Mouse (Mus musculus): ENCODE results near the gene Plcg1. TPM values are rescaled to one million over a fixed set of nuclear protein-coding genes. Genes with fewer than 3 reads are reported as not detected.

Gene Plcg1
- polyA plus RNA-seq, 1 experiment from 2014 or later: 10.9 TPM

GRCm38 (mm10) chr2:160771325-160772276 lies 40.5 kb downstream of the Plcg1 start:
- no peaks in the 10 kb centered on the region for H3K27me3 ChIP-seq (replicated peaks; ENCODE audit: control insufficient read depth, insufficient read depth, low read length)
- no peak overlapping the region for H3K4me3 ChIP-seq (ENCODE audit: low read depth, low read length)
- no peak overlapping the region for H3K9ac ChIP-seq (ENCODE audit: low read depth, low read length)
- no peaks in the 10 kb centered on the region; the same call in 1 of the 2 replicates for H3K36me3 ChIP-seq (ENCODE audit: control insufficient read depth, insufficient read depth)
- TF ChIP-seq CTCF (IDR thresholded peaks at IDR 0.05; ENCODE audit: low read depth): no peak
- H3K9me3 ChIP-seq (ENCODE audit: control insufficient read depth): no peaks in the 10 kb centered on the region
- WGBS: 84% methylated on average over 8 of the region's 8 CpGs
- H3K27ac ChIP-seq (ENCODE audit: low read depth, low read length): no peak overlapping the region
- no peak overlapping the region for H3K4me2 ChIP-seq (replicated peaks; ENCODE audit: low read depth)
- ATAC-seq: no peak
- H3K4me1 ChIP-seq (replicated peaks; ENCODE audit: control insufficient read depth, insufficient read depth, low read length): no peaks in the 10 kb centered on the region

- 85% methylated on average over 2 of the region's 2 CpGs for WGBS
These were observed 46.9 kb downstream of the Plcg1 start for GRCm38 (mm10) chr2:160778034-160778433.

GRCm38 (mm10) chr2:160780154-160780833 lies 49.2 kb downstream of the Plcg1 start:
- Histone ChIP-seq H3K9me3 (ENCODE audit: control insufficient read depth) (no peaks in the 10 kb centered on the region), H3K27me3 (replicated peaks; ENCODE audit: control insufficient read depth, insufficient read depth, low read length) (no peaks in the 10 kb centered on the region), H3K4me1 (replicated peaks; ENCODE audit: control insufficient read depth, insufficient read depth, low read length) (no peaks in the 10 kb centered on the region), H3K36me3 (ENCODE audit: control insufficient read depth, insufficient read depth) (peaks cover 18% of the 10 kb centered on the region), H3K27ac (ENCODE audit: low read depth, low read length) (no peak overlapping the region), H3K9ac (ENCODE audit: low read depth, low read length) (no peak overlapping the region), H3K4me2 (replicated peaks; ENCODE audit: low read depth) (no peak overlapping the region), H3K4me3 (ENCODE audit: low read depth, low read length) (no peak overlapping the region)
- 92% methylated on average over 13 of the region's 13 CpGs for WGBS
- ATAC-seq: no peak
- no peak for TF ChIP-seq CTCF (IDR thresholded peaks at IDR 0.05; ENCODE audit: low read depth)

More at GRCm38 (mm10) chr2:160778034-160778433, 46.9 kb downstream of the Plcg1 start:
- no peak for TF ChIP-seq CTCF (IDR thresholded peaks at IDR 0.05; ENCODE audit: low read depth)
- Histone ChIP-seq H3K9ac (ENCODE audit: low read depth, low read length) (no peak overlapping the region), H3K27ac (ENCODE audit: low read depth, low read length) (no peak overlapping the region), H3K36me3 (ENCODE audit: control insufficient read depth, insufficient read depth) (peaks cover 18% of the 10 kb centered on the region), H3K4me1 (replicated peaks; ENCODE audit: control insufficient read depth, insufficient read depth, low read length) (no peaks in the 10 kb centered on the region), H3K4me2 (replicated peaks; ENCODE audit: low read depth) (no peak overlapping the region), H3K4me3 (ENCODE audit: low read depth, low read length) (no peak overlapping the region), H3K27me3 (replicated peaks; ENCODE audit: control insufficient read depth, insufficient read depth, low read length) (no peaks in the 10 kb centered on the region), H3K9me3 (ENCODE audit: control insufficient read depth) (no peaks in the 10 kb centered on the region)
- ATAC-seq: no peak

GRCm38 (mm10) chr2:160780834-160781219 lies 49.7 kb downstream of the Plcg1 start:
- peaks cover 18% of the 10 kb centered on the region for H3K36me3 ChIP-seq (ENCODE audit: control insufficient read depth, insufficient read depth)
- H3K4me2 ChIP-seq (replicated peaks; ENCODE audit: low read depth): no peak overlapping the region
- no peaks in the 10 kb centered on the region for H3K4me1 ChIP-seq (replicated peaks; ENCODE audit: control insufficient read depth, insufficient read depth, low read length)
- H3K9me3 ChIP-seq (ENCODE audit: control insufficient read depth): no peaks in the 10 kb centered on the region
- WGBS: 96% methylated on average over 2 of the region's 2 CpGs
- no peaks in the 10 kb centered on the region for H3K27me3 ChIP-seq (replicated peaks; ENCODE audit: control insufficient read depth, insufficient read depth, low read length)
- no peak overlapping the region for H3K9ac ChIP-seq (ENCODE audit: low read depth, low read length)
- ATAC-seq: no peak
- no peak overlapping the region for H3K27ac ChIP-seq (ENCODE audit: low read depth, low read length)
- no peak for TF ChIP-seq CTCF (IDR thresholded peaks at IDR 0.05; ENCODE audit: low read depth)
- no peak overlapping the region for H3K4me3 ChIP-seq (ENCODE audit: low read depth, low read length)

GRCm38 (mm10) chr2:160786333-160786732 lies 55.2 kb downstream of the Plcg1 start:
- Histone ChIP-seq H3K9me3 (ENCODE audit: control insufficient read depth) (no peaks in the 10 kb centered on the region), H3K4me3 (ENCODE audit: low read depth, low read length) (no peak overlapping the region), H3K4me2 (replicated peaks; ENCODE audit: low read depth) (no peak overlapping the region), H3K36me3 (ENCODE audit: control insufficient read depth, insufficient read depth) (0 out of 2 replicates have a peak, but pooled peaks cover 5% of the 10 kb centered on the region), H3K27me3 (replicated peaks; ENCODE audit: control insufficient read depth, insufficient read depth, low read length) (no peaks in the 10 kb centered on the region), H3K4me1 (replicated peaks; ENCODE audit: control insufficient read depth, insufficient read depth, low read length) (no peaks in the 10 kb centered on the region), H3K27ac (ENCODE audit: low read depth, low read length) (no peak overlapping the region), H3K9ac (ENCODE audit: low read depth, low read length) (no peak overlapping the region)
- no peak for TF ChIP-seq CTCF (IDR thresholded peaks at IDR 0.05; ENCODE audit: low read depth)
- WGBS: 74% methylated on average over 1 of the region's 1 CpGs
- ATAC-seq: no peak

- H3K27me3 ChIP-seq (replicated peaks; ENCODE audit: control insufficient read depth, insufficient read depth, low read length): no peaks in the 10 kb centered on the region
- no peak for TF ChIP-seq CTCF (IDR thresholded peaks at IDR 0.05; ENCODE audit: low read depth)
- H3K4me1 ChIP-seq (replicated peaks; ENCODE audit: control insufficient read depth, insufficient read depth, low read length): no peaks in the 10 kb centered on the region
- no peak overlapping the region for H3K27ac ChIP-seq (ENCODE audit: low read depth, low read length)
- H3K4me2 ChIP-seq (replicated peaks; ENCODE audit: low read depth): no peak overlapping the region
- 93% methylated on average over 1 of the region's 1 CpGs for WGBS
- H3K9ac ChIP-seq (ENCODE audit: low read depth, low read length): no peak overlapping the region
- no peaks in the 10 kb centered on the region for H3K36me3 ChIP-seq (ENCODE audit: control insufficient read depth, insufficient read depth)
- no peak for ATAC-seq
- no peaks in the 10 kb centered on the region for H3K9me3 ChIP-seq (ENCODE audit: control insufficient read depth)
- no peak overlapping the region for H3K4me3 ChIP-seq (ENCODE audit: low read depth, low read length)
These were observed 57.9 kb downstream of the Plcg1 start for GRCm38 (mm10) chr2:160789046-160789445.
